Mouse (Mus musculus) WW6 (cell line): Measurements from ENCODE around the gene Amigo3.
"Not testable (repeated sequence)": the region's sequence is repeated elsewhere in the genome, so short reads cannot be mapped to it uniquely, and the experiment has no call there.

Experiments
- DNase-seq: peaks from one replicate; pipeline ENCODE4 v3.0.0-alpha.2; 2013; ENCODE audit warnings: low read depth, low spot score

Amigo3 gene

DNA sequence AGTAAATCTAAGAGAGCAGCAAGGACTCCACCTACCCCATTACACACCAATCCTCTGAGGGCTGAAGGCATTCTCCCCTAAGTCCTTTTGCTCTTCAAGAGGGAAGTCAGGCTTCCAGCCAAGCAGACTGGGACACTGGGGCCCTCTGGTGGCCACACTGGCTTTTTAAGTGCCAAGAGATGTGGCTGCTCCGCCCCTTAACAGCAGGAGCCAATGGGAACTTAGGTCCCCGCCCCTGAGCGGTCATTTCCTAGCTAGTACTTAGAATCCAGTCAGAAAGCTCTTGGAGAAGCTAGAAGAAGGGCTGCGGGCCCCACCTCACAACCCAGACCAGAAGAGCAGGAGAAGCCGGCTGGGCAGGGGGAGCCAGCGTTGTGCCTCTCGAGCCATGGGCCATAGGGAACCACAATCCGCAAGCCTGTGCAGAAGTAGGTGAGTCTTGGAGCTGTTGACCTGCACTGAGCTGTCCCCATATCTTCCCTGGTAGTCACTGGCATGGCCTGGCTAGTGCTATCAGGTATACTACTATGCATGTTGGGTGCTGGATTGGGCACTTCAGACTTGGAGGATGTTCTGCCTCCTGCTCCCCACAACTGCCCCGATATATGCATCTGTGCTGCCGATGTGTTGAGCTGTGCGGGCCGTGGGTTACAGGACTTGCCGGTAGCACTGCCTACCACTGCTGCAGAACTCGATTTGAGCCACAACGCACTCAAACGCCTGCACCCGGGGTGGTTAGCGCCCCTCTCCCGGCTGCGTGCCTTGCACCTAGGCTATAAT is at the start of gene Amigo3:
Amigo3 (plus strand) TSS at position 275 of the 780 bp plus-strand sequence.
- peak; percentile 79 for DNase-seq

DNA sequence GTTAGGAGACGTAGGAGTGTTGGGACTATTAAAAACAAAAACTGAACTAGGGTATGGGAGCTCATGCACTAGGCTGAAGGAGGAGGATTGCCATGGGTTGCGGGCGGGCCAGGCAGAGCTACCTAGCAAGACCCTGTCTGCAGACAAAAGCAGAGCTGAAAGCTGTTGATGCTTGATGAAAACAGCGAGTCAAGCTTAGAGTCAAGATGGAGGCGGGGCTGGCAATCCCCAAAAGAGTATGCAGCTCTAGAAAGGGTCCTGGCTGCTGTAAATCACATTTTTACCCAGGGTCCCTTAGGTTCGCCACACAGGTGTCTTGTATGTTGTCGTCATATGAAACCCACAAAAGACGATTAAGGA is 49.4 kb upstream of the Amigo3 start:
- no peak for DNase-seq

DNA sequence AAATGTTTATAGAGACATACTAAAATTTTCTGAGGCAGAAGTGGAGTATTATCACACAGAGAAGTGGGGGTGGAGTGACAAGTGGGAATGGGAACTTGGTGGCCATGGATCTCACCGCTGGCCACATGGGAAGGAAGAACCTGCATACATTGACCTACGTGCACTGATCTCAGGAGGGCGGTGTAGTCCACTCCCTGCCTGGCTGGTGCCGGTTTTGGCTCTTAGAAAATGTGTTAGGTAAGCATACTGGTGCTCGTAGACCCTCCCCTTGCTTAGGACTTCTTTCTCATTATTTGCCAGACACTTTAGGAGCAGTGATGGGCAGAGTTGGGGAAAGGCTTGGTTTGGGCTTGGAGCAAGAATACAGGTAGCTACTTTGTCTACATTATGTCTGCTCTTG is 44.9 kb upstream of the Amigo3 start:
- DNase-seq, result no peak

DNA sequence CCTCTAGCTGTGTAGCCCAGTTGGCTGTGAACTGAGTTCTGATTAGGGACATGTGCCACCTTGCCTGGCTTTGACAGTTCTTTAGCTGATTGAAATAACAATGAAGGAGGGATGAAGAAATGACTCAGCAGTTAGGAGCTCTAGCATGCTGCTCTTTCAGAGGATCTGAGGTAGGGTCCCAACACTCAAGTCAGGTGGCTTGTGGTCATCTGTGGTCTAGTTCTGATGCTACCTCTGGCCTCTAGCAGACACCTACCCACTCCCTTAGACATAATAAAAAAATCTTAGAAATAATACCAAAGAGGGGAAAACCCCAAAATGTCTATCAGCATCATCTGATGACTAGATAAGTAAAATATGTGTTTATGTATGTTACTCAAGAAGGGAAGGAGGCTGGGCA is 42.6 kb upstream of the Amigo3 start:
- no peak for DNase-seq

DNA sequence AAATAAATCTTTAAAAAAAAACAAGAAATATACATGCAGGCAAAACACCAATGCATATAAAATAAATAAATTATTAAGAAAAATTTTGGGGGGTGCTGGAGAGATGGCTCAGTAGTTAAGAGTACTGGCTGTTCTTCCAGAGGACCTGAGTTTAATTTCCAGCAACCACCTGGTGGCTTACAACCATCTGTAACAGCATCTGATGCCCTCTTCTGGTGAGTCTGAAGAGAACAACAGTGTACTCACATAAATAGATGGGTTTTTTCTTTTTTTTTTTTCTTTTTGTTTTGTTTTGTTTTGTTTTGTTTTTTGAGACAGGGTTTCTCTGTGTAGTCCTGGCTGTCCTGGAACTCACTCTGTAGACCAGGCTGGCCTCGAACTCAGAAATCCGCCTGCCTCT is 39.4 kb upstream of the Amigo3 start:
- not testable (repeated sequence) for DNase-seq

DNA sequence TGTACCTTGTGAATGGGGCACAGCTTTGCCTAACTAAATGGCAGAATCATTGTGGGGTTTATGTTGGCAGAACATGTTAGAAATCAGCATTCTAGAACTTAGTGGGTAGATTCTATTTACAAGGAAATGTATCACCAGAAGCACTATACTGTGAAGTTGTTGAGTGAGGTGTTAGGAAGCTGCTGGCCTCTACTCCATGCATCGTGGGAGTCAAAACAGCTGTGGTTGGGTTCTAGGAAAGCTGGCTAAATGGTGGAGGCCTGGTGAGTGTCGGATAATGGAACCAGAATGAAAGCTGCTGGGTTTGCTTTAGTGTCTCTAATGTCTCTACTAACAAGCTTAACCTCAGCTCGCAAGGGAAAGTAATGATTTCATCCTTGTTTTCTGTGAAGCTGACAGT is 35.8 kb upstream of the Amigo3 start:
- no peak for DNase-seq

DNA sequence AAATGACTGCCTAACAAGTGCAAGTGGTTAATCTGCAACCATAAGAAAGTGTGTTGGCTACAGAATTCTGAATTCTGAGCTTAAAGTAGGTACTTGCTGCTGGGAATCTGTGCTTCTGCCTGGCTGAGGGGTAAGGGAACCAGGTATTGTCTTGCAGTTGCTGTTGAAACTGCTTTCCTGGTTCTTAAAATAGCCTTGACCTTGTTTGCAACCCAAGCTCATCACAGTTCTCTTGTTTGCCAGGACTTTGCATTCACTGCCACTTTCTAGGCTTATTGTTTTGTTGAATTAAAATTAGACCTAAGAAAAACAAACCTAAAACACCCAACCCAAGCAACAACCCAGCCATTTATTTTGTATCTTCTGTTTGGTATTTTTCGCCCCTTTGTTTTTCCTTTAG is 32.2 kb upstream of the Amigo3 start:
- no peak for DNase-seq

DNA sequence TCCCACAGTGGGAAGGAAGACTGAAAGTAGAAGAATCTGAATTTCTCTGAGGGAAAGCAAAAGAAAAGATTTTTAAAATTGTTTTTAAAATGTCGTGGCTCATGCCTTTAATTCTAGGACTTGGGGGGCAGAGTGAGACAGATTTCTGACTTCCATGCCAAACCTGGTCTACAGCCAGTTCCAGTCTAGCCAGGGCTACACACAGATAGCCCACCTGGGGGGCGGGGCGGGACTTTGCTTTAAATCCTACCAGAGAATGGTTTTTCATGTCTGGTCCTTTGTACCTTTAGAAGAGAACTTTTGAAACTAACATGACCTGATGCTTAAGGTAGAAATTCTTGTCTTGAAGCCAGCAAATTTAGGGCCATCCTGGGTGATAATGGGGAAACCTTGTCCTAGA is 29.7 kb upstream of the Amigo3 start:
- no peak for DNase-seq

DNA sequence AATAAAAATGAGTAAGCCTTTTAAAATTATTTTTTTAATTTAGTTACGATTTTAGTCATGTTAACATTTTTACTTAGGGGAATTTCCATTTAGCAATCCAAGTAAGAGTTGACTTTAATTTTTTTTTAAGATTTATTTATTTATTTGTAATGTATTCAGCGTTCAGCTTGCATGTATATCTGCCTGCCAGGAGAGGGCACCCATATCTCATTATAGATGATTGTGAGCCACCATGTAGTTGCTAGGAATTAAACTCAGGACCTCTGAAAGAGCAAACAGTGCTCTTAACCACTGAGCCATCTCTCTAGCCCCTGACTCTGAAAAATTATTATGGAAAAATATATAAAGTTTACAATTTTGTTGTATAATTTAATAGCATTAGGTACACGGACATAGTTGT is 26.4 kb upstream of the Amigo3 start:
- no peak for DNase-seq

DNA sequence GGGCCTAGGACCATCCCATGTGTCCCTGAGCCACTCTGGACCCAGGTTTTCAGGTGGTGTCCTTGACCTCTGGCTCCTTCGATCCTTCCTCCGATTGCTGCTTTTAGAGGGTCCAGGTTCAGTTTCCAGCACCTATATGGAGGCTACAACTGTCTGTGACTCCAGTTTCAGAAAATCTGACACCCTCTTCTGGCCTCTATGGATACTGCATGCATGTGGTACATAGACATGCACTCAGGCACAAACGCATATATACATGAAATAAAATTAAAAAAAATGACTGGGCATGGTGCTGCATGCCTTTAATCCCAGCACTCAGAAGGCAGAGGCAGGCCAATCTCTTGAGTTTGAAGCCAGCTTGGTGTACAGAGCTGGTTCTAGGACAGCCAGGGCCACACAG is 25.1 kb upstream of the Amigo3 start:
- DNase-seq, result no peak

DNA sequence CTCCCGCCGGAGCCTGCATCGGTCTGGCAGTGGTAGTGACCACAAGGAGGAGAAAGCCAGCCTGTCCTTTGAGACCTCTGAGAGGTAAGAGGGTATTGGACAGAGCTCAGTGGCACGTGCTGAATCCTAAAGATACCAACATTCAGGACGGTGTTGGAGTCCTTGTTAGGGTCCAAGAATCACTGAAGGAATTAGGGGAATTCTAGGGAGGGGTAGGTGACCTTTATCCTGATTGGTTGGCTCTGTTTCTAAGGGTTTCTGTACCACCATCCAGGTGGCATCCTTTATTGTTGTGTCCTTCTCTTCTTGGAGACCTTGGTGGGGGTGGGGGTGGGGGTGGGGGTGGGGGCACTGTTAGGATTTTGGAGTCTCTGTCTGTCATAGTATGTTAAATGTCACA is 20.8 kb upstream of the Amigo3 start:
- DNase-seq, result no peak

DNA sequence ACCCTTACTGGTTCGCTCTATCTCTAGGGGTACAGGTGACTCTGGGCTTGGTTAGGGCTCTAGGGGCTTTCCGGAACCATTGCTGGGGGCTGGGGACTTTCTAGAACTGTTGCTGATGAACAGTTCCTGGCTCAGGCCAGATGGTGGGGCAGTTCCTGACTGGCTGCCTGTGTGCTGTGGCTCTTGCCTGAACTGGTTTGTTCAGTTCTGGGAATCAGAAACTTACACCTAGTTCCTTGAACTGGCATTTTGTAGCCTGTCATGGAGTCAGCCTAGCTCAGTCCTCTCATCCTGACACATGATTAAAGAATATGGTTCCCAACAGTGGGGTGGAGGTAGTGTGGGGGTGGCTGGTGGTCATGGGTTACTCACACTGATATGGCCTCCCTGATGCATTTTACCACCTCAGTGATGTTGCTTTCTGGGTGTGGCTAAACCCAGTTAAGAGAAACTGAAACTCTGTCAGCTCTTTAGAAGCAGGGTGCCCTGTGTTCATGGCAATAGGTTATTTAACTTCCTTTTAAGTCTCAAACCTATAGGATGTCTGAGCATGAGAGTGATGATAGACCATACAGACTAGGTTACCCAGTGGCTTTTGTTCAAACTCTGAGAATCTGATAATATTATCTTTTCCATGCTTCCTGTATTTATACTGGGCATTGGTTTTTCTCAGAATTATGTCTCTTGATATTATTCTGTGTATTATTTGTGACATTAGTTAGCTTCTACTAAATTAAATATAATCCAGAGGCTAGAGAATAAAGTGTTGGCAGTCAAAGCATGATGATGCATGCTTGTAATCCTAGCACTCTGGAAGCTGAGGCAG is 17.4 kb upstream of the Amigo3 start:
- no peak for DNase-seq

DNA sequence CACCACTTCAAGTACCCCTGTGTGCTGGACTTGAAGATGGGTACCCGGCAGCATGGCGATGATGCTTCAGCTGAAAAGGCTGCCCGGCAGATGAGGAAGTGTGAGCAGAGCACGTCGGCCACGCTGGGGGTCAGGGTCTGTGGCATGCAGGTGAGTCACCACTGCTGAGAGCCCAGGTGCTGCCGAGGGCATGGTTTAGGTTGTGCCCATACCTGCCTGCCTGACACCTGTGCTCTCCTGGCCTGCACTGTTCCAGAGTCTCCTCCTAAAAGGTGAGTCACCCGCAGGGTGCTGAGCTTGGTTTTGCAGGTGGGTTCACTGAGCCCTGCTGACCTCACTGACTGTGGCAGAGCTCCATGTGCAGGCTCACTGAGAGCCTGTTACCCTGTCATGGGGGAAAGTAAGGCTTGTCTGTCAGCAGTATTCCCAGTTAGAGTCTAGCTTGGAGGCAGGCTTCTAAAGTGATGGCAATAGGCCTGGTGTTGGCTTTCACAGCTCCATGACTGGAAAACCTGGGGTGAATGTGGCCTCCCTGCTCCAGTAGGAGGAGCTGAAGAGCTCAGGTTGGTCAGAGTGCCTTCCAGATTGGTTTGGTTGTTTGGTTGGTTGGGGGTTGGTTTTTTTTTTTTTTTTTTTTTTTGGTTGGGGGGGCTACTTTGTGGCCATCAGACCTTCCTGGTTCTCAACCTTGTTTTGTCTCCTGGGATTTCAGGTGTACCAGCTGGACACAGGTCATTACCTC is 8.0 kb upstream of the Amigo3 start:
- DNase-seq, result no peak

DNA sequence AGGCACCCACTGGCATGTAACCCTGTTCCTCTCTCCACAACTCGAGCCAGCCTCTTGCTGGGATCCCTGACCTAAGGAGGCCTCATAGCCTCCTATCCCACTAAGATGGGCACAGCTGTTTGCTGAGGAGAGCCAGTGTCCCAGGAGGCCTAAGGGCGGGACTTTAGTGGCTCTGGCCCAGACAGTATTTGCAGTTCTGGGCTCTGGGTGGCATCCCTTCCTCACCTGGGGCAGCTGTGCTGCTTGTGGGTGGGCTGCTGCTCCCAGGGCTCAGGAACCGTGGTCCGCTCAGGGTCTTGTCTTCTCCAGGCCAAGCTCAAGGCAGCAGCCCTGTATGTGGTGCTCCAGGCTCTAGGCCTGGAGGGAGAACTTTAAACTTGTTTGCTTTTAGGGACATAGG is 6.4 kb upstream of the Amigo3 start:
- DNase-seq, result no peak

DNA sequence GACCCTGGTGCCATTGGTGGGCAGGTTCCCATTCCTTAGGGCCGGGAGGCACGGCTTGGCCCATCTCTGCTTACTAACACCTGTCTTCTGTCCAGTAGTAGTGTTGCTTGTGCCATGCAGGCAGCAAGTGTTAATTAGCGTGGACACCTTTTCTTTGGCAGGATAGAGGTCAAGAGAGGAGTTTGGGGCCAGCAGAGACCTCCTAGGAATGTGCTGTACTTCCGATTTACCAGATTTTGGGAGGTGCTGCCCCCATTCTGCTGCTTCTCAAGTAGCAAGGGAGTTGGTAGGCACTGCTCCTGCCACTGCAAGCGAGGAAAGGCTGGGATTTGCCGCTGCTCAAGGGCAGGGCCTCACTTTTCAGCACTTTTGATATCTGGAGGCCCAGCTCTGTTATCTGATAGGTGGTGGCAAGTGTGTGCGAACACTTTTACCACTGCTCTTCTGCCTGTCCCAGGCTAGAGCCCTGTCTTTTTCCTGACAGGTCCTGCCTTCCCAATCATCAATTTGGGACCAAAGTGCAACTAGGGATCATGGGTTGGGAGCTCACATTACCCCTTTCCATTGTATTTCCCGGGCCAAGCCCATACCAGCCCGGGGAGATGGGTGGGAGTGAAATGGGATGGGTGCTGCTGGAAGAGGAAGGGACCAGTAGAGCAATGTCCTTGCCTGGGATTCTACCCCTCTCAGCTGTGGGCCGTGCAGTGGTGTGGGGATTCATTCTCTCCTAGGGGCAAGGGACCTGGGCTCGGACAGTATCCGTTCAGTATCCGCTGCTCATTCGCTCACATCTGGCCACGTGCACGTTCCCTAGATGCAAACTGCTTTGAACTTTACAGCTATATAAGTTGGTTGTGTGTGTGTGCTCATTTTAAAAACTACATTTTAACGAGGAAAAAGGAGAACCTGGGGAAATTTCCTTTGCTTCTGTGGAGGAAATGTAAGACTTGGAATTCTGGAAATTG is 5.1 kb upstream of the Amigo3 start:
- no peak for DNase-seq

DNA sequence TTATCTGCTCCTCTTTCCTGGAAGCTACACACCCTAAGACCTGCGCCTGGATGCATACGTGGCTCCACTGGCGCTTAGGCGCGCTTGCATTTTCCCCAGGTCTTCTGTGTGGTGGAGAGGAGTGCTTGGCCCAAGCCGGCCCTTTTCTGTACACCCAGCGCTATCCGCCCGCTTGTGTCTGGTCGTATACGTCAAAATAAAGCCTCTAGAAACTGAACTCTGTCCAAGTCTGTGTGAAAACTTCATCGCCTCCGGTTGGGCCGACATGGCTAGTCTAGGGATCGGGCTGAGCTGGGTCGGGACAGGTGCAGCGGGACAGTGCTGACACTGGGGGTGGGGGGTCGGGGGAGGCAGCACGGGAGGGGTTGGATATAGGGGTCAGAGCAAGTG is 4.4 kb upstream of the Amigo3 start:
- no peak for DNase-seq

DNA sequence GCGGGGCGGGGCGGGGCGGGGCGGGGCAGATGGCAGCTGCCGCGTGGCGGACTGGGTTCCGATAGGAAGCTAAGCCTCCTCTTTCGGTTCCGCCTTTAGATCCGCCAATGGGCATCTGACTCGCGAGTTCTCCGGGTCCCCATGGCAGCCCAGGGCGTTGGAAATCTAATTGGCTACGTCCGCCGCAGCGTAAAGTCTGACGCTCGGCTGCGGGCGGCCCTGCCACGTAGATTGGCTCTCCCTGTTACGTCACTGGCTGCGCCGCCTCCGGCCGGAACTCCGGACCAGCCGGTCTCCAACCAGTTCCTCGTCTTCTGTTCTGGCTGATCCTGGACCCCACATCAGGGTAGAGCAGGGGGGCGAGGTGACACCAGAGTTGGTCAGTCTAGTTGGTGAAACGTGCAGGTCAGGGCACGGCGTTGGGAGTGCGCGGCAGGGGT is 3.9 kb upstream of the Amigo3 start, which contains the start of gene Gmppb:
Gmppb (plus strand) TSS at position 227 of the 440 bp plus-strand sequence.
- peak; percentile 89 for DNase-seq

DNA sequence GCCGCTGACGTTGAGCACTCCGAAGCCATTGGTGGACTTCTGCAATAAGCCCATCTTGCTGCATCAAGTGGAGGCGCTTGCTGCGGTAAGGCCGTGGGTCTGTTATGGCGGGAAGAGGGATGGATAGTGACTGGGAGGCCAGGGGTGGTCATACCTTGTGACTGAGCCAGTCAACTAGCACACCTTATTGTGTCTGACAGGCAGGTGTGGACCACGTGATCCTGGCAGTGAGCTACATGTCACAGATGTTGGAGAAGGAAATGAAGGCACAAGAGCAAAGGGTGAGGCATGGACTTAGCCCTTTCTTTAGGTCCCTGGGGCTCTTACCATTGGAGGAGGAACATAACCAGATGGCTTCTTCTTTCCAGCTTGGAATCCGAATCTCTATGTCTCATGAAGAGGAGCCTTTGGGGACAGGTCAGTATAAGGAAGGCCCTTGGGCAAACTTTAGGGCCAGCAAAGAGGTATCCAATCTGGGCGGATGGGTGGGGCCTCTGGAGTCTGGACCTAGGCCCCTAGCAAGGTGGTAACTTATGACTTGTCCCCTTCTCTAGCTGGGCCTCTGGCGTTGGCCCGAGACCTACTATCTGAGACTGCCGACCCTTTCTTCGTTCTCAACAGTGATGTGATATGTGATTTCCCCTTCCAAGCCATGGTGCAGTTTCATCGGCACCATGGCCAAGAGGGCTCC is 3.3 kb upstream of the Amigo3 start:
- no peak for DNase-seq

DNA sequence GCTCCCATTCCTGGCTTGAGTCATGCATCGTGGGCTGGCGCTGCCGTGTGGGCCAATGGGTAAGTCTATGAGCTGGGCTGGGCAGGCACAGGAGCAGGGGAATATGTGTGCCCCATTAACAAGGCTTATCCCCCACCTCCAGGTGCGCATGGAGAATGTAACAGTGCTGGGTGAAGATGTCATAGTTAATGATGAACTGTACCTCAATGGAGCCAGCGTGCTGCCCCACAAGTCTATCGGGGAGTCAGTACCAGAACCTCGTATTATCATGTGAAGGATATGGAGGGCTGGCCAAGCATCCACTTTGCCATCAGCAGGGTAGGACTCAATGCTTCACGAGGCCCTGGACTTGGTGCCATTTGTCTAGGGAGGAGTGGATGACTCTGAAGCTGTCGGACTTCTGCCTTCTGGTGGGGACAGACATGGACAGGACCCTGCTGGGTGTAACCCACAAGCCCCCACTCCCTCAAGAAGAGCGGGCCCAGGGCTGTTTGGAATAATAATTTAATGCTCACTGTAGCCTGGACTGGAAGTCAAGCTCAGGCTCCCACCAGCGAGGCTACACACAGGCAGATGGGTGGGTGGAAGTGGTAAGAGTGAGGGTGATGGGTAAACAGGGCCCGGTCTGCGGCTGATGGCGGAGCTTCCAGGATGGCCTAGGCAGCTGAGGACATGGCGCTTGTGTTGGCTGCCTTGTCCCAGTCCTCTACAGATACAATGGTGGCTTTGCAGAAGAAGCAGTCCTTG is 1.6 kb upstream of the Amigo3 start:
- no peak for DNase-seq

DNA sequence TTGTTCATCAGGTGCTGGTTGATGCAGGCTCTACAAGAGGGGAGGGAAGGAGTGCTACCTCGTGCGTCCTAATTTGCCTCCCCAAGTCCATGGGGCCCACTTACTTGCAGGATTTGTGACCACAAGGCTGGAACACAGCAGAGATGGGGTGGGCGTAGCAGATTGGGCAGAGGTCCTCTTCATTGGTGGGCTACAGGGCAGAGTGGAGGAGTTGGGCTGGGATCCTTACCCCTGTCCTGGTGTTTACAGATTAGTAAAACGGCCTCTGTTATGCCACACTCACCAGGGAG is 1.1 kb upstream of the Amigo3 start:
- no peak for DNase-seq
